Mouse (Mus musculus) brain, embryonic 14.5 days (tissue): ENCODE results near the gene Tmem245.

ENCODE experiments used
- CTCF ChIP-seq: fragments of 200-500 bp; IDR thresholded peaks from 2 replicates; pipeline ENCODE4 v1.5.1; 2012; ENCODE audit warnings: inconsistent platforms, mild to moderate bottlenecking, moderate library complexity, borderline replicate concordance; ENCODE audit not compliant: insufficient read depth, insufficient read length; ENCODE audit errors: extremely low read depth
- POLR2A ChIP-seq: fragments of 200-500 bp; IDR thresholded peaks from 2 replicates; pipeline ENCODE4 v1.6.1; 2012; ENCODE audit warnings: mild to moderate bottlenecking, inconsistent platforms, borderline replicate concordance; ENCODE audit not compliant: poor library complexity, insufficient read depth, insufficient read length, severe bottlenecking; ENCODE audit errors: extremely low read depth

DNA sequence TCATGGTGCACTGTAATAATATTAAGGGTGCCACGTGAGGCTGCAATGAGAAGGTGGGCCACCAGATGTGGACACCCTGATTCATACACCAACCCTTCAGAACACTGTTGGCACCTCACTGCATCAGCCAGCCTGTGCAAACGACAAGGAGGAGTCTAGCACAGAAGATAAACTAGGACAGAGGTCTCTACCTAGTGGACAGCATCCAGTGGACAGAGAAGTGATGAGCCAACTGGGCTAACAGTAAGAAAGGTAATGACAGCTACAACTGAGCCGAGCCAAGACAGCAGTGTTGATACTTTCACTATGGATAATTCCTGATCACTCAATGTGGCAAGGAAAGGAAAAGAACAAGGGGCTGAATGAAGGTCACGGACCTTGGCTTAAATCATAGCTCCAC, 14.1 kb downstream of the Tmem245 start:
- TF ChIP-seq CTCF (no peak), POLR2A (no peak)
